Mouse (Mus musculus) A20 (cell line): Measurements from ENCODE around the gene Dusp22.
A peak's percentile ranks its signal among the peaks of the same experiment; 100 is the strongest.

Experiments
- DNase-seq: peaks from one replicate; pipeline ENCODE4 v3.0.0-alpha.2; 2011; ENCODE audit warnings: low read depth, low spot score

Dusp22 gene

DNA sequence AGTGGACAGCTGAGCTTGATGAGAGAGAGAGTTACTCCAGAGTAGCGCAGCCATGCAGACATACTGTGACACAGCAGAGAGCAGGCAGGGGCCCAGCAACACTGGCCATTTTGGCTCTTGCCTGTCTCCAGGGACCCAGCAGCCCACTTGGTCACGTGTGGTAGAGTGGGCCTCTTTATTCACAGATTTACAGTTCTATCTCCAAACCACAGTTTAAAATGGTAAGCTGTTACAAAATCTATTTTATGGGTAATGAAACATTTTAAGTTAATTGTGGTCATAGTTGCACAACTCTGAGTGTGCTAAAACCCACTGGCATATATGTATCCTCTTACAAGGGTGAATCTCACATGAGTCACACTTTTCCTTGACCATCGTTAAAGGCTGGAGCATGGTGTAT, 9.5 kb downstream of the Dusp22 start:
- DNase-seq = no peak

DNA sequence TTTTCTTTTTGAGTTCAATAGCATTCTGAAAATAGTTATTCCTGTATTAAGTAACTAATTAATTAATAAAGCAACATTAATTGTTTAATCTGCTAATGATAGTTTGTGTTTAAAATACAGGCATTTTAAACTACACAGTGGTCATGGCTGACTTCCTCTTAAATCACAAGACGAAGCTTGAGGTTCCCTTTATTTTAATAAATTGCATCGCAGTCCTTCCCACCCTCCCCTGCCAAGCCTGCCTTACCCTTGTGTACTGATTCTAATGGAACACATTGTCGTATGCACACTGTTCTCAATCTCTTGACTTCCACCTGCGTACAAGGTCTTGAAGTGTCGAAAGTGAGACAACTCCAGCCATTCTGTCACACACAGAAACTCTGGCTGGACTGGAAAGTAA, 14.1 kb downstream of the Dusp22 start:
- DNase-seq = no peak

DNA sequence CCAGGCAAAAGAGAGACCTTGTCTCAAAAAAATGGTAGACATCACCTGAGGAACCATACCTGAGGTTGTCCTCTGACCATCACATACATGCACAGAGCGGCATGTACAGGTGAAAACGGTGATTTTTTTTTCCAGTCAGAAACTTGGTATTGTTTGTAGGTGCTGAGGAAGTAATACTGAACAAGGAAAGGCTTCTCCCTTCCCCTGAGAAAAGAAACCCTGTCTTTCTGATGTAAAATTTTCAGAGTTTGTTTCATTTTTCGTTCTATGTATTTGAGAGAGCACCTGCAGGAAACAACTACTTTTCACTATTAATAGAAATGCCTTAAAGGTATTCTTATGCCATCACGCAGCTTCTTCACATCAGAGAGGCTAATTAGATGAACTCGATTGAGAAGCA, 19.0 kb downstream of the Dusp22 start:
- no peak for DNase-seq

DNA sequence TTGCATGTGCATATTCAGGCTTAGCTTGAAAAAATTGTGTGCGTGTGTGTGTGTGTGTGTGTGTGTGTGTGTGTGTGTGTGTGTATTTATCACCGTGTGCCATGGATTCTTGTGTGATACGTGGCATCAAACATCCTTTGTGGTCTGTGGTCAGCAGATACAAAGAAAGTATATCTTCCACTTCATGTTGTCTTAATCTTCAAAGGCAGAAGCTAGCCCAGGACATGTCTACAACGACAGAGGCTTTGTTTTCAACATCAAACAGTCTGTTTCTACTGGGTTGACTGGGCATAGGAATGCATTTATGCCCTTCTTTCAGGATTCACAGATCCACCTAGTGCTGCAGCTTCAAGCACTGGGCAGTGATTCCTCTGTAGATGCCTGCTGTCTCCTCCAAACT, 22.1 kb downstream of the Dusp22 start:
- DNase-seq = no peak

DNA sequence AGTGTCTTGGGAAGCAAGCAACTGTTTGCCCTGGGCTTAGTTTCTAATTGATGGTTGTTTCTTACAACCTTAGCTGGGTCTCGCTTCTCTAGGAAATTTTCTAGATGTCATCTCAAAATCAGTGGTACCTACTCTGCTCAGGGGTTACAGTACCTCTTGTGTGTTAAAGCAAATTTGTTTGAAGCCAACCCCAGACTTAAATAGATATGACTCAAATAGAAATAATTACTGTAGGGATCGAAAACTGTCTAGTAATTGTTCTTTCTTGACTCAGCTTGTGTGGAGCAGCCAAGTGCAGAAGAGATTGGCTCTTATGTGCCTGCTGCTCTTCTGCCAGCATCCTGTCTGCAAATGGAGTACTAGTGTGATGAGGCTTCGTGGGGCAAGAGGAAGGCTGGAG, 22.5 kb downstream of the Dusp22 start:
- DNase-seq = no peak

DNA sequence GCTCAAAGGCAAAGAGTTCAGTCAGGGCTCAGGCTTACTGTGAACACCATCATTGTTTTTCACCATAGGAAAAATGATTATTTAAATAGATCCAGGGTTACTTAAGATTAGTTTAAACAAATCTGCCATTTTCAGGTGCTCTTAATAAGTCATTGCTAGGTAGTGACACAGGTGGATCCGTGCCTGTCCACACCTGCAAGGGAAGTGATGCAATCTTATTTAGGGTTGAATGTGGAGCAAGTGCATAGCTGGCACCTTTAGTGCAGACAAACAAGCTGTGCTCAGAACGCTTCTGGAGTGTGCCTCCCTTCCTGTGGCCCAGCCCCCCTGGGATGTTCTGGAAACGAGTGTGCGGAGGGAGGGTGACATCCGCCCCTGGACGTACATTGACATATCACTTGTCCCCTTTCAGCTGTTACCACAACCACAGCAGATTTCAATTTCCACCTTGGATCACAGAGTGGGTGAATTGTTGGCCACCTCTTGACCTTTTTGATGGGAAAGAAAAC, 24.9 kb downstream of the Dusp22 start:
- peak; percentile 69 for DNase-seq

DNA sequence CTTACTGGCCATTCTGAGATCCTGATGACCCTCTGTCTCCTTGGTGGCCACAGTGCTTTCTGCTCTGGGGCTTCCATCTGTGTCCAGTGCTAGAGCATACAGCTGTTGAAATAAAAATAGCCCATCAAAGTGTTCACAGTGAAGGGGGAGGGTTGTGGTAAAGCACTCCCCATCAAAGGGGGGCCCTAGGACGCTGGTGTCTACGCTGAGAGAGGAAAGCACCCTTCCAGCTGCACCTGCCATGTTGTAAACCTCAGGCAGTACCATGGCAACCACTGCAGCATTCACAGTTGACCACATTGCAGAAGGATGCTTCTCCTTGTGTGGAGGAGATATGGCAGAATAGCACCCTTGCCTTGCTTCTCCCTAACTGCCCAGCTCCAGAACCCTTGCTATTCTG, 26.2 kb downstream of the Dusp22 start:
- peak; percentile 88 for DNase-seq

DNA sequence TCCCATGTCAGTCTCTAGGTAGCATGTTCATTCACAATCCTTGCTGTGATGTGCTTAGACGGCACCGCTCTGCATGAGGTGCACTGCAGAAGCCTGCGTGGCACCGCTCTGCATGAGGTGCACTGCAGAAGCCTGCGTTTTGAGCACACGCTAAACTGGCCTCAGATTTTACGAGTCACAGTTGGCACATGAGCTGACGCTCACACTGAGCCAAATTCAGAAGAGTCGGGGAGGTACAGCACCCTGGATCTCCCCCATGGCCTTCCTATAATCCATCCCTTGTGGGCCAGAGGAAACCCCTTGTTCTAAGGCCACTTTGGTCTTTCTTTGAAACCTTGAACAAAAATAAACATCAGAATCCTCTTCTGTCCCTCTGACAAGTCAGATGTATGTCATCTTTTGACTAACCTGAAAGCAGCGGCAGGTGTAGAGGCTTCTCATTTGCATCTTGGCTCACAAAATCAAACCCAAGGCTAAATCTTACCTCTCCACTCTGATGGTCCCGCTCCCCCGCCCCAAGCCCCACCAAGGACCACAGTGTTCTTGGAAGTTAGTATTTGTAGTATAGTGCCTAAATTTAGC, 28.3 kb downstream of the Dusp22 start:
- peak; percentile 58 for DNase-seq

DNA sequence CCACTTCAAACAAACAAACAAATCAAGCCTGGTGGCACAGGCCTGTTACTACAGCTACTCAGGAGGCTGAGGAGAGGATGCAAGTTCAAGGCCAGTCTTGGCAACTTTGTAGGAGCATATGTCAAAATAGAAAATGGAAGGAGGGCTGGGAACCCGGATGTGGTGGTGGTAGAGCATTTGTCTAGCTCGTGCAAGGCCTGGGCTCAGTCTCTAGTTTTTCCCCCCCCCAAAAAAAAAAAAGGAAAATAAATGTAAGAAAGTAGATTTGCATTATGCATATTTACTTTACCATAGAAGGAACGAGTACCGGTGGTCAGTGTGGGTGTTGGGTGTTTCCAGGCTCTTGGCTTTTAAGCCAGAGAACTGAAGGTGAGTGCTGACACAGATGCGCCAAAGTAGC, 29.7 kb downstream of the Dusp22 start:
- no peak for DNase-seq

DNA sequence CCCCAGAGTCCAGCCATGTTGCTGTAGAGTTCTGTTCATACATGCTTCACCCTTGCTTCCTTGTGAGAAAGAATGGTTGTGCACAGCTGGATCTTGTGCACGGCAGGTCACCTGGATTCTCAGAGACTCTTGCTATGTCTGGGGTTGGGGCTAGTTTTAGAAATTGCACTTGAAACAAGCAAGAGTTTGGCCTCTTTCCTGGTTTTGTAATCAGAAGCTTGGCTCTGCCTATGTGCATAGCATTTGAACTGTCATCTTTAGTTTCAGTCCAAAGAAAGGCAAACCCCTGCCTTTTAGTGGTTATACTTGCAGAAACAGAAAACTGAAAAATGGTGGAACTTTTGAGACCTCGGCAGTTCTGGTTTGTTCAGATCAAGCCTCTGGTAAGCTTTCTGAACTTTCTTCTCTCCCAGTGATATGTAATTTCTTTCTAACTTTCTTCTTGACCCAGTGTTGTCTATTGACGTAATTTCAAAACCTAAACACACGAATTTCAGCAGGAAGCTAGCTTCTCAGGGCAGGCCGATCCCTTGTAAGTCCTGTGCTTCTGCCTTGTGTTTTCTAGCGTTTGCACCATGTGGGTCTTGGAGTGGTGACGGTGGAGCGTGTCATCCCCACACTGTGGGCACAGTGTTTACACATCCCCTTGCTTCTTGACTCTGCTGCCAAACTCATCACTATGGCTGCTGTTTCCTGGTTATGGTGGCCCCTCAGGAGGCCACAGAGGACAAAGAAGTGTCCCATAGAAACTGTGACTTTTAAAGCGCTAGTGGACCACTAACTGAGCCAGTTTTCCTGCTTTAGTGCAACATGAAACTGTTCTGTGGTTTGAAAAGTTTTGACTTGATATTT, 31.9 kb downstream of the Dusp22 start:
- DNase-seq = no peak

DNA sequence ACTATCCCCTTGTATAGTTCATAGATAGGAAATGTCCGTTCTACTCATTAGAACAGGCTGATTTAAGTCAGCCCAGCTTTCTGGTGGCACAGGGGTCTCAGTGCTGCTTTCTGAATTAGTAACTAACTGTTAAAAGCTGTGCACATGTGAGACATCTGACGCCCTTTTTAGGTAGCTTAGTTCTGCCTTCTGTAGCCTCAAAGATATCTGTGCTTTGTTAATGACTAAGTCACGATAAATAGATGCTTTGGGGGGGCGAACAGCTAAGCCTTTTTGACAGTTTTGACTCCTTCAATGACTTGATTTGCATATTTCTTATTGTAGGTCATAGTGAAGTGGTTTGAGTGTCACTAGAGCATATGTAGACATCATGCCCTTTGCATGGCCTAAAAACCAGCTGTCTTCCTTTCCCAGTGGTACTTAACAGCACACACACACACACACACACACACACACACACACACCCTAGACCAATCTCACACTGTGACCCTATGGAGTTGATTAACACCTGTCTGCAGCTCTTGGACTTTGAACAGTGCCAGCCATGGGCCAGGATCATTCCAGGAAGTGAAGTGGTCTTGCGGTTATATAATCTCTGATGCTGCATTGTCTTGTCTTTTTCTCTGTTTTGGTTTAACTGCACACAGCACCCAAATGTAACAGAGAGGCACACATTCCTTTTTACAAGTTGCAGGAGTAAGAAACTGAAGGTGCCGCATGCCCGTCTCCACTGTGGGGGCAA, 33.0 kb downstream of the Dusp22 start:
- peak; percentile 82 for DNase-seq

DNA sequence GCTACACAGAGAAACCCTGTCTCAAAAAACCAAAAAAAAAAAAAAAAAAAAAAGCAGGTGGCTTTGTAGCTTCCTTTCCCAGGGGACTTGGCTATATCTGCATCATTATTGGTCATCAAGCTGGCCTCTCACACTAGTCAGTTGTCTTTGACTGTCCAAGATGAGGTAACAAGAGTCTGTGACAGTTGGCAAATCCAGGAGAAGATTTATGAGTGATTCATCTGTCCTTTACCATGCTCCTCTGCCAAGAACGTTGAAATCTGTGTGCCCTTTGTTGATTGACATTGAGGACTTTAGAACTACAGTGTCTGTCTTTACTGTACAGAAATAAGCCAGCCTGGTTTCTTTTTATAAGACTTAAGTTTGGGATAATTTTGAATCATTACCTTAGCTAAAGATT, 35.4 kb downstream of the Dusp22 start:
- DNase-seq = no peak

DNA sequence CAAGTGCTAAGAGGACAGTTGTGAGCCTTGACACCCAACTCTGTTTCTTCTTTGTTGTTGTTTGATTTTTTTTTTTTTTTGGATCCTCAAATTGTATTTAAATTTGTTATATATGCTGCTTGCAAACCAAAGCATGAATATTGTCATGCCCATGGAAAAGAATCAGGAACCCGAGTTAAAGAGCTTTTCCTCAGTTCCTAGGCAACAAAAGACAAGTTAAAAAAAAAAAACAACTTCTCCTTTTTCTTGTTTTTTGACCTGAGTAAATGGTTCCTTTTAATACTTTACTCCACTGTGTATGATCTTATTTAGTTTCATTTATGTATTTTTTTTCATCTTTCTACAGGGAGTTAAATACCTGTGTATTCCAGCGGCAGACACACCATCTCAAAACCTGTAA, 36.1 kb downstream of the Dusp22 start:
- DNase-seq = no peak

DNA sequence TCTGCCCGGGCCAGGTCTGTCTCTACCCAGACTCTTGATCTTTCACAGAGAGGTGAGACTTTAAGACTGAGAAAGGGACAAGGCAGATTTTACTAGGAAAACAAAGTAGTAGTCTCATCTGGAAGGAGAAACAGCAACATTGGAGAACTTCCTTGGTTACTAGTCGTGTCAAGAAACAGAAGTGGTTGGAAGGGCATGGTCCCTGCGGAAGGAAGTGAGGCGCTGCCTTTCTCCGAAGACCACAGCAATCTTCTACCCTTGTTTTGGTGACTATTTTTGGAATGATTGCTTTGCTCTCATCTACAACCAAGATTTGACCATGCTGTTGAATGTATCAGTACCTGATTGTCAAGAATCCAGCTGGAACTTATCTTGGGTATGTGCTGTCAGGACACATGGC, 38.1 kb downstream of the Dusp22 start:
- no peak for DNase-seq

DNA sequence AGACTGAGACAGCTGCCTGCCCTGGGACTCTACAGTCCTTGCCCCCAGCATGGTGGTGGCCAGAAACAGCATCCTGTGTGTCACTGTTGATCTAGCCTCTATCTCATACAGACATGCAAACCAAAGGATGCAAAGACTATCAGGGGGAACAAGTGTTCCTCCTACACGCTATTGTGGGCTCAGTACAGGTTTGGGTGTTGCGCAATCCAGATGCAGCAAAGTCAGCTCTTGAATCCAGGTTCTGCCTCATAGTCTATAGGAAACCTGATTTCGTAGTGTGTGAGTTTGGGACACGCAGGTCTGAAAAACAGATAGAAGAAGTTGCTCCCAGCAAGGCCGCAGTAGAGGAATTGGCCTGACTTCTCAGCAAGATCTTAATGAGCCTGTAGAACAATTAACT, 42.9 kb downstream of the Dusp22 start:
- DNase-seq = no peak

DNA sequence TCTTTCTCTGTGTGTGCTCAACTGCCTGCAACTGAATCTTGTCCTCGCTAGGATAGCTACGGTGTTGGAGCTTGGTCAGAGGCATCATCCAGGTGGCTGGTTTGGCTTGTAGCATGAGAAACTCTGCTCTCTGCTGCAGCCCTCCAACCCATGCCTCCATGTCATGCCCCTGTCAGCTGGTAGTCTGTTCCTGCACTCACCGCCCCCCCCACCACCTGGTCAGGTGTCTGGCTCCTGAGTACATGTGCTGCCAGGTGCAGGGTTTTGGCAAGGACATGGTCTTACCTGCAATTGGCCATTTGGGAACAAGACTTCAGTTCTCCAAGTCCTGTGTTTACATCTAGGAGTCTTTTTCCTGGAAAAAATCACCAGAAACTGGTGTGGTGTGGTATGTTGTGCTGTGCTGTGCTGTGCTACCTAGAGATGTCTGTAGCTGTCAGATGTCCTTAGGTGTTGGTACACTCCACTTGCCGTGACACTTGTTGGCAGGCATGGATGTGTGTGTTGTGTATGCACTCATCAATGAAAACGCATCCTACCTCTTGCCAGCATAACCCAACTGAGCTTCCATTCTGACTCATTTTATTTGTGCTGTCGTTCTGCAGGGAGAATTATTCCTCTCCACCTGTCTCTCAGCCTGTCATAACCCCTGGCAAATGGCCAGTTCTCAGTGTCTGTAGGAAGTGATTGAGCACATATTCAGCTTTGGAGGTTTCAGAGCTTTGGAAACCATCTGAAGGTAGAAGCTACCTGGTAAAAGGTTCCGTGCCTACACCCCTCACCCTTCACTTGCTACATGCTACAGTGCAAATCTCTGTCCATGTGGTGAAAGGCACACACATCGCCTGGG, 44.7 kb downstream of the Dusp22 start:
- no peak for DNase-seq

DNA sequence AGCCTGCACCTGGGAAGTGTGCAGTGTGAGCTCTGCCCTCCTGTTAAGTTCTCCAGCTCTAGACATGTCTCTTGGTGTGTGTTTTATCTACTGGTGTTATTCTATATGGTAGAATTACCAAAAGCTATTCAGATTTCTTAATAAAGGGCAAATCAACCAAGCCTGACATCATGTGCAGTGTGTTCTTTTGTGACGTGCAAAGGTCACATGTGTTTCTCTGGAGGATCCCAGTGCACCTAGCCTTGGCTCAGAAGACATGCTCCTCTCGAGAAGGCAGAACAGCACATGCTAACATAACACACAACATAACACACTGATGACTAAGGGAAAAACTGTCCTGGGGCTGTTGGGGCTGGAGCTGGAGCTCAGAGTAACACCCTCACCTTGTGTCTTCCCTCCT, 51.3 kb downstream of the Dusp22 start:
- no peak for DNase-seq

DNA sequence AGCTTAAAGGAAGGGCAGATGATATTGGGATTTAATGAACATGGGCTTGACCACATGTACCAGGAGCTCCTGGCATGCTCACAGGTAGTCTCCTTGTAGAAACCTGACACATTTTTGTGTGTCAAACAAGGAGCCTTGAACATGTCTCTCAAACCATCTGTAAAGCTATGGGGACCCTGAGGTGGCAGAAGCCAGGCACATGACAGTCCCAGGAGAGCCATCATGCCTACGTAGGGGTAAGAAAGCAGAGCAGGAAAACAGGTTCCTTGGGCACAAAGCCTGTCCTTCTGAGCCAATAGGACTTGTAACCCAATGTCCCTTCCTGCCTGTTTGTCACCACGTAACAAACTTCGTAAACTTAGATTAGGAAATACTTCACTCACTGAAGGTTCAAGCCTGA, 51.9 kb downstream of the Dusp22 start:
- DNase-seq = no peak

DNA sequence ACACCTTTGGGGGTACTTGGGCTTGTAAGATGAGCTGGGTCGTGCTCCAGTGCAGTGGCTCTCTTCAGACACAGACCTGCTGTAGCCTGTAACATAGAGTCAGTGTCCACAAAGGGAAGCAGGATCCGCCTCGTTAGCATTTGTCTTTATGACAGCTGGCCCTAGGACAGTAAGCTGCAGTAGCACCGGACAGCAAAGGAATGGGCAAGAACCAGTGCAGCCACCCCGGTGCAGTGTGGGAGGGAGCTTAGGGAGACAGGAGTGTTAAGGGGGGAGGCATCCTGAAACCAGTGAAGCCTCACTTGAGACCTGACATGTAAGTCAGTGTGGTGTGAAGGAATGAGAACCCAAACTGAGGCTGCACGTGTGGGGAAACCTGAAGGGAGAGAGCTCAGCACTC, 52.5 kb downstream of the Dusp22 start:
- no peak for DNase-seq

DNA sequence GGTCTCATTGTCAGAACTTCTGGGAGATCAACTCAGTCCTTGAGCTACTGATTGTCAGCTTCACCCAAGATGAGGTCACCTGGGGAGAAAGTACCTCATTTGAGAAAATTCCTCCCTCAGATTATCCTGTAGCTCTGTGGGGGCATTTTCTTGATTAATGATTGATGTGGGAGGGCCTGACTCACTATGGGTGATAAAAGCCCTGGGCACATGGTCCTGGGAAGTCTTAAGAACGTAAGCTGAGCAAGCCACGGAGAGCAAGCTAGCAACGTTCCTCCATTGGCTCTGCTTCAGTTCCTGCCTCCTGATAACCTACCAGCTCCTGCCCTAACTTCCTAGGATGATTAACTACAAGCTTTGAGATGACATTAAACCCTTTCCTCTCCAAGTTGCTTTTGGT, 53.8 kb downstream of the Dusp22 start:
- no peak for DNase-seq

DNA sequence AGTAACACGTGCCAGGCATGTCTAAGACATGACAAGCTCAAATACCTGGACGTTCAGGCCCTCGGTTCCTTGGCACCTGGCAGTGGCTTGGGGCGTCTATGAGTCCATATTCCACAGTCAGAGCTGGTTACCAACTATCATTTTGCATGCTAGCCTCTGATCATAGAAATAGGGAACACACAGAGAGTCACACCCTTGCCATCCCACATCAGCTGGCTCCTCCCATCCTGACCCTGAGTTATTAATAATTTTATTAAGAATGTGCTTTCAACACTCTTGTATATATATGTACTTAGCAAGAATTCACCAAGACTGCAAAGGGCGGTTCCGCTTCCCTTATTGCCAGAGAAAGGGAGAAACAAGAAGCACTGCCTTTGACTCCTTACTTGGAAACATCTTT, 54.8 kb downstream of the Dusp22 start:
- no peak for DNase-seq

DNA sequence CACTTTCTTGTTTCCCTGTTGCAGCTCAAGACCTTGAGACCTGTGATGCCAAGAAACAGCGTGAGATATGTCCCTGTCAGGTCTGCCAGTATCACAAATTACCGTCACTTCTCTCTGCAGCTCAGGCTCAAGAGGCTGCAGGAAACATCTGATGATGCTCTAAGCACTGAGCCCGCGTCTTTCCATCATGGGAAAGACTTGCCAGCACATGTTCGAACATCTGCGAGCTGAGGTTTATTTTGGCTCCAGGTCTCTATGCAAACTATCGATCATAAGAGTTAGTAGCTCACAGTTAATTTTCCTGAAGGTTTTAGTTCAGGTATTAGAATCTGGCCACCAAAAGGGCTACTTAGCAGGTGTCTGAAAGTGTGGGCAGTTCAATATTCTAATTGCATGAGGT, 55.3 kb downstream of the Dusp22 start:
- no peak for DNase-seq
